Mouse (Mus musculus): ENCODE measurements around the gene Lyz1.

DNA sequence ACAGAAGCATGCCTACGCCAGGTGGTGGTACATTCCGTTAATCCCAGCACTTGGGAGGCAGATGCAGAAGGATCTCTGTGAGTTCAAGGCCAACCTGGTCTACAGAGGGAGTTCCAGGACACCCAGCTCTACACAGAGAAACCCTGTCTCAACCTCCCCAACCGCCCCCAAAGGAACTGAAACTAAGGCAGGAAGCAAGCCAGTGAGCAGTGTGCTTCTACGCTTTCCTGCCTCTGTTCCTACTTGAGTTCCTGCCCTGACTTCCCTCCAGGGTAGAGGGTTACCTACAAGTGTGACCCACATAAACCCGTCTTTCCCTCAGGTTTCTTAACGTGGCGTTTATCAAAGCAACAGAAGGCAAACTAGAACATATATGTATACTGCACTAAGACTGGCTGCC, 31.1 kb upstream of the Lyz1 start:
- TF ChIP-seq CTCF (IDR thresholded peaks at IDR 0.05; ENCODE audit: low read depth) (no peak), EP300 (IDR thresholded peaks at IDR 0.05; ENCODE audit: low read depth) (no peak)
